Mouse (Mus musculus): ENCODE results near the gene Dppa2.

DNA sequence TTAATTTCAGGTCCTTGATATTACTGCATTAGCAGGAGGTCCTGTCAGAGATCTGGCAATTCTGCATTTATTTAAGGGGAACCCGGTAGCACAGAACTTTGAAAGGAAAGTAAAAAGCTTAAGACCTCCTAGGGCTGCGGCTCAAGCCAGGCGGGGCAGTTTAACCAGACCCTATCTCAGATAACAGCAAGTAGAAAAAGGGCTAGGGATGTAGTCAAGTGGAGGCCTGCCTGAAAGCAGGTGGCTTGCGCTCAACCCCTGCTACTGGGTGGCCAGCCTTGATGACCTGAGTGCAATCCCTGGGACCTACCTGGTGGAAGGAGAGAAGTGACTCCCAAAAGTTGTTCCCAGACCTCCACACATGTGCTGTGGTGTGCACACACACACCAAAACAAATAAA, 26.8 kb upstream of the Dppa2 start:
- TF ChIP-seq CTCF (conservative IDR thresholded peaks at IDR 0.05; ENCODE audit: low read length) (no peak), POU5F1 (IDR thresholded peaks at IDR 0.05; ENCODE audit: borderline replicate concordance, low read length) (no peak), NANOG (IDR thresholded peaks at IDR 0.05; ENCODE audit: borderline replicate concordance, low read length) (no peak)
